Mouse (Mus musculus) limb, embryonic 12.5 days (tissue): ENCODE data around the gene Itga7. TPM values are rescaled to one million over a fixed set of nuclear protein-coding genes. Genes with fewer than 3 reads are reported as not detected.

Source experiments
- ATAC-seq: fragments of 200-750 bp; cut with Nextera tagmentation; 2 replicates; pipeline ENCODE4 v1.8.0; 2017; ENCODE audit warnings: low read depth, moderate TSS enrichment; ENCODE audit not compliant: insufficient number of reproducible peaks, insufficient read depth, low FRiP score, low TSS enrichment
- H3K27ac ChIP-seq: fragments of 300-500 bp; sonication (generic); 2 replicates; pipeline ENCODE4 v1.5.1; 2016; ENCODE audit warnings: mild to moderate bottlenecking, moderate library complexity
- H3K27me3 ChIP-seq: fragments of 300-500 bp; sonication (generic); 2 replicates; pipeline ENCODE4 v1.6.1; 2016; ENCODE audit warnings: mild to moderate bottlenecking, moderate library complexity
- H3K36me3 ChIP-seq: fragments of 300-500 bp; sonication (generic); 2 replicates; pipeline ENCODE4 v1.6.1; 2016; ENCODE audit warnings: mild to moderate bottlenecking, moderate library complexity
- H3K4me1 ChIP-seq: fragments of 300-500 bp; sonication (generic); replicated peaks from 2 replicates; pipeline ENCODE4 v1.6.1; 2016
- H3K4me2 ChIP-seq: fragments of 300-500 bp; sonication (generic); 2 replicates; pipeline ENCODE4 v1.6.1; 2016; ENCODE audit warnings: mild to moderate bottlenecking, moderate library complexity
- H3K4me3 ChIP-seq: fragments of 300-500 bp; sonication (generic); replicated peaks from 2 replicates; pipeline ENCODE4 v1.5.1; 2016; ENCODE audit warnings: mild to moderate bottlenecking
- H3K9ac ChIP-seq: fragments of 300-500 bp; sonication (generic); replicated peaks from 2 replicates; pipeline ENCODE4 v1.6.1; 2016; ENCODE audit warnings: mild to moderate bottlenecking, moderate library complexity
- H3K9me3 ChIP-seq: fragments of 300-500 bp; sonication (generic); 2 replicates; pipeline ENCODE4 v1.6.1; 2016; ENCODE audit warnings: mild to moderate bottlenecking, moderate library complexity
- WGBS: fragments of 180-500 bp; shearing (Covaris S2); methylation state at CpG from one replicate; pipeline ENCODE4 v1.1.7; 2016; 5-methylcytosine and 5-hydroxymethylcytosine counted together
- polyA plus RNA-seq: library from polyadenylated mRNA; unstranded; fragments of >200 nt; fragmentation: Nextera tagmentation; extraction: Ambion mirVana; gene quantifications from 2 replicates; pipeline ENCODE4 v1.2.1, GENCODE M21; 2016

Gene Itga7
- polyA plus RNA-seq, 1 experiment from 2014 or later, result 1.7 TPM

DNA sequence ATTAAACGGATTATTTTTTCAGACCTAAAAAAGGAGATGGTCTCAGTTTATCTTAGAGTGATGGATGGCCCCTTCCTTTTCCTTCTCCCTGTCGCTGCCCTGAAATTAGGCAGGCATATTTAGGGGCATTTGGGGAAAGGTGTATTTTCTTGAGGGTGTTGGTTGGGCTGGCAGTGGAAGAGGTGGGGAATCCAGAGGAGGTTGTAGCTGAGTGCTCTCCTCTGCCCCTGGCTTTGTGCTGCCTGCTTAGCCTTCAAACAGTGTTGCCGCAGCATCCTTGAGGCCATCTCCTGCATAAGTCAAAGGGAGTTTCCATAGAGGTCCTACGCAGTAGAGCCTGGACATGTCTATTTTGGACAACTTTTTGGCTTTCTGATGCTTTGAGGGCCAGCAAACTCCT is 20.8 kb upstream of the Itga7 start:
- Histone ChIP-seq H3K4me3 (0 out of 2 replicates have a peak overlapping the region, but pooled peaks have one; percentile 3), H3K4me2 (no peak overlapping the region), H3K4me1 (peaks cover 35% of the 10 kb centered on the region), H3K27ac (peak overlapping the region; percentile 50; the same call in 1 of the 2 replicates), H3K36me3 (peaks cover 61% of the 10 kb centered on the region), H3K27me3 (no peaks in the 10 kb centered on the region), H3K9ac (no peak overlapping the region), H3K9me3 (no peaks in the 10 kb centered on the region)
- WGBS, result 84% methylated on average over 4 of the region's 4 CpGs
- no peak for ATAC-seq

DNA sequence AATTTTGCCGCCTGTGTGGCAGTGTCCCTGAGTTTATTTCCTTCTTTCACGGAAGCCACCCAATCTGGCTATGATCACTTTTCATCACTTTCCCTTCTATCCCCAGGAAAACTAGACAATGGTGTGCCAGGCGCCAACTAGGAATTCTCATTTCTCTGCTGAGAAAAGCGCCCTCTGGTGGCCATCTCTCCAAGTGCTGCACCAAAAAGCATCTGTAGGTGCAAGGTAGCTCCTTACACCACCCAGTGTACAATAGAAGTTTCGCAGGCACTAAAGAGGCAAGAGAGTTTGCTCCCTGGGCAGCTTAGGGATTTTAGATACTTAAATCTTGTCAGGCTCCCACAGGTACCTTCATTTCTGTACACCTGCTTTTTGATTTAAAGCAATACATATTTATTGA is 20.4 kb upstream of the Itga7 start:
- H3K4me3 ChIP-seq, result no peak overlapping the region
- WGBS, result 8% methylated on average over 5 of the region's 5 CpGs
- H3K27ac ChIP-seq, result peak overlapping the region; percentile 50; the same call in 1 of the 2 replicates
- ATAC-seq, result no peak
- no peak overlapping the region for H3K4me2 ChIP-seq
- H3K4me1 ChIP-seq, result peaks cover 35% of the 10 kb centered on the region
- no peak overlapping the region for H3K9ac ChIP-seq
- H3K27me3 ChIP-seq, result no peaks in the 10 kb centered on the region
- H3K9me3 ChIP-seq, result no peaks in the 10 kb centered on the region
- peaks cover 66% of the 10 kb centered on the region for H3K36me3 ChIP-seq

DNA sequence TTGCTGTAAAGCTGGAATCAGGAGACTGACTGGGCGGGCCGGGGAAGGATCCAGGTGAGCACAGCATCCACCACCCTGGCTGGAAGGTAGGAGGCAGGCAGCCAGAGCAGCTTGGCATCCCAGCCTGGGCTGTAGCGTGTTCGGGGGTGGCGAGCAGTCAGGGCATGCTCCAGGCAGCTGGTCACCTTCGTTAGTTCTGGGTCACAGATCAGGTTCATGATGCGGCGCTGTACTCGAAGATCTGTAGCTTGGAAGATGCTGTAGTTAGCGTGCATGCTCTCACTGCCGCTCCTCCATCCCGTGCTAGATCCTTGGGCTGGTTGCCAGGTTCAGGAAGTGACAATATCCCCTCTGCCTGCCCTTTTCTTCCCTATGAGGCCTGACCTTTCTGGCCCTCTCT is 19.9 kb upstream of the Itga7 start:
- Histone ChIP-seq H3K4me2 (no peak overlapping the region), H3K27ac (no peak overlapping the region), H3K9me3 (no peaks in the 10 kb centered on the region), H3K27me3 (no peaks in the 10 kb centered on the region), H3K36me3 (peaks cover 70% of the 10 kb centered on the region), H3K4me3 (no peak overlapping the region), H3K4me1 (peaks cover 33% of the 10 kb centered on the region), H3K9ac (no peak overlapping the region)
- ATAC-seq, result no peak
- WGBS, result 91% methylated on average over 12 of the region's 12 CpGs

DNA sequence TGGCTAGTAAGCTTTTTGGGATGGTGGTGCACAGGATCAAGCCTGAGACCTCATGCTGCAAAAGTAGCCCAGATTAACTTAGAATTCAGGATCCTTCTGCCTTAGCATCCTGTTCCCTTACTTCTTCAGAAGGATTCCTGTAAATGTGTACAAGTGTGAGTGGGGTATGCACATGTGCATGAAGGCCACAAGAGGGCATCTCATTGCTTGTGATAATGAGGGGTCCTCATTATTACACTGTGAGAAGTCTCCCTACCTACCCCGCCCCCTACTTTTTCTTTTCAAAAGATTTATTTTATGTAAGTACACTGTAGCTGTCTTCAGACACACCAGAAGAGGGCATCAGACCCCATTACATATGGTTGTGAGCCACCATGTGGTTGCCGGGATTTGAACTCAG is 18.1 kb upstream of the Itga7 start:
- H3K9ac ChIP-seq, result no peak overlapping the region
- 90% methylated on average over 2 of the region's 2 CpGs for WGBS
- no peak for ATAC-seq
- H3K9me3 ChIP-seq, result no peaks in the 10 kb centered on the region
- no peaks in the 10 kb centered on the region for H3K27me3 ChIP-seq
- peaks cover 34% of the 10 kb centered on the region for H3K4me1 ChIP-seq
- H3K36me3 ChIP-seq, result peaks cover 75% of the 10 kb centered on the region
- no peak overlapping the region for H3K27ac ChIP-seq
- no peak overlapping the region for H3K4me3 ChIP-seq
- no peak overlapping the region for H3K4me2 ChIP-seq

DNA sequence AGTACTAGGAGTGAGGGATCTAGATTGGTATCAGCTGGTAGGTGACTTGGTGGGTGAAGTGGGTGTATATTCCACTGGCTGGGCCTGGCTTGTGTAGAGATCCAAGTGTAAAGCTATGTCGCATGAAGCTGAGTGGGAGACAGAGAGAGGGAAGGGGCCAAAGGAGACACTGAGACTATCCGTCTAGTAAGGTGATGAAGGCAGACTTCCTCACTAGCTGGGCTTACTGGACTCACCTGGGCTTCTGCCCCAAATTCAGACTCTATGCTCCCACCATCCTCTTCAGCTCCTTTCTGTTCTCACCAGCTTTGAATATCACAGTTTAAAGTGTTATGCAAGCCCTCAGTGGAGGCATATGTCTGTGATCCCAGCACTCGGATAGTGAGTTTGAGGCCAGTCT is 17.0 kb upstream of the Itga7 start:
- no peak overlapping the region for H3K4me3 ChIP-seq
- H3K9me3 ChIP-seq, result no peaks in the 10 kb centered on the region
- H3K27me3 ChIP-seq, result no peaks in the 10 kb centered on the region
- H3K9ac ChIP-seq, result no peak overlapping the region
- 89% methylated on average over 3 of the region's 3 CpGs for WGBS
- peaks cover 35% of the 10 kb centered on the region for H3K4me1 ChIP-seq
- peaks cover 68% of the 10 kb centered on the region for H3K36me3 ChIP-seq
- no peak for ATAC-seq
- H3K27ac ChIP-seq, result no peak overlapping the region
- H3K4me2 ChIP-seq, result no peak overlapping the region

DNA sequence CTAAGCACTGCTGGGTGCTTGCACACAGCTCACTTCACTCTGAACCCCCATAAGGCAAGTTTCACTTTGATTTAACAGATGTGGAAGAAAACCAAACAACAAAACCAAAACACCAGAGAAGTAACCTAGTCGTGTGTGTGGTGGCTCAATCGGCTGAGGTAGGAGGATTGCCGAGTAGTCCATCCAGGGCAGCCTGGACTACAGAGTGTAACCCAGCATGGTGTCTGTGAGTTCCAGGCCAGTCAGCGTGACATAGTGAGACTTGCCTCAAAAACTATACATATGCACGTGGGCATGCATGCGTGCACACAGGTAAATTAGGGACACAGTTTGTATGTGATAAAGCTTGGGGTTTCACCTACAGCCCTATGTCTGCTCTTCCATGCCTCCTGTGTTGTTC is 16.2 kb upstream of the Itga7 start:
- no peak overlapping the region for H3K4me2 ChIP-seq
- peaks cover 60% of the 10 kb centered on the region for H3K36me3 ChIP-seq
- no peak overlapping the region for H3K9ac ChIP-seq
- H3K27me3 ChIP-seq, result no peaks in the 10 kb centered on the region
- H3K4me3 ChIP-seq, result no peak overlapping the region
- no peak overlapping the region for H3K27ac ChIP-seq
- WGBS, result 89% methylated on average over 6 of the region's 6 CpGs
- H3K4me1 ChIP-seq, result peaks cover 36% of the 10 kb centered on the region
- ATAC-seq, result no peak
- H3K9me3 ChIP-seq, result no peaks in the 10 kb centered on the region

DNA sequence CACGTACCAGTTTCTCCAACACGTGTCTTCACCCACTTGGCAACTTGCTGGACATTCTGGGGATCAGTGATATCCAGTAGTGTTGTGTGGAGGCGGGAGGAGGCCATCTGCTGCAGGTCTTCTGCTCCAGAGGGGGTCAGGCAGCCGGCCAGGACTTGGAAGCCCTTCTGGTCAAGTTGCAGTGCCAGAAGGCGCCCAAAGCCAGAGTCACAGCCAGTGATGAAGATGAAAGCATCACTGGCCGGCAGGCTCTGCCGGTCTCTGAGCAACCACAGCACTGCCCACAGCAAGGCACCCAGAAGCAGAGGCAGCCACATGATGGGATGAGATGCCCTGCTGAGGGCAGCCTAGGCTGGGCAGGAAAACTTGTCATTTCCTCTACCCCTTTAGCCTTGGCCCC is 15.4 kb upstream of the Itga7 start:
- H3K9ac ChIP-seq, result no peak overlapping the region
- ATAC-seq, result no peak
- H3K4me3 ChIP-seq, result no peak overlapping the region
- H3K9me3 ChIP-seq, result no peaks in the 10 kb centered on the region
- H3K27me3 ChIP-seq, result no peaks in the 10 kb centered on the region
- H3K4me2 ChIP-seq, result no peak overlapping the region
- WGBS, result 74% methylated on average over 7 of the region's 7 CpGs
- peaks cover 34% of the 10 kb centered on the region for H3K4me1 ChIP-seq
- H3K36me3 ChIP-seq, result peaks cover 58% of the 10 kb centered on the region
- no peak overlapping the region for H3K27ac ChIP-seq

DNA sequence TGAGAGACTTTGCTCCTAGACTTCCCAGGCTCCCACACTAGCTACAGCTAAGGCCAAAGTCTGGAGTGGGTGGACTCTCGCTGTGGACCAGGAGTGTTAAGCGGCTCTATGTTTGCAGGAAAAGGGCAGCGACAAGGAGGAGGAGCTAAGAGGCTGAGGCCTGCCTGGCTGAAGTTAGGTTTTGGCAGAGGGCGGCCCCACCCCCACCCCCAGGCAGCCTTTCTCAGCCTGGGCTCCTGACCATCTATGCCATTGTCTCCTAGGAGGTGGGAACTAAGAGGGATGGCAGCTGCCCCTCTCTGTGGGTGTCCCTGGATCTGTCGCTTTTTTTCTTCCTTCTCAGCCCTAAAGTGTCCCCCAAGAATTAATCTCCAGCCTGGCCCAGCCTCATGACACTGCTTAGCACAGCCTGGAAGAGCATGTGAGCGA is 14.4 kb upstream of the Itga7 start:
- Histone ChIP-seq H3K4me3 (no peak overlapping the region), H3K27ac (peak overlapping the region; percentile 50; the same call in 1 of the 2 replicates), H3K4me1 (peaks cover 36% of the 10 kb centered on the region), H3K4me2 (no peak overlapping the region), H3K9me3 (no peaks in the 10 kb centered on the region), H3K9ac (peak overlapping the region; percentile 4; the same call in 1 of the 2 replicates), H3K36me3 (peaks cover 48% of the 10 kb centered on the region), H3K27me3 (0 out of 2 replicates have a peak, but pooled peaks cover 2% of the 10 kb centered on the region)
- no peak for ATAC-seq
- 29% methylated on average over 6 of the region's 6 CpGs for WGBS

DNA sequence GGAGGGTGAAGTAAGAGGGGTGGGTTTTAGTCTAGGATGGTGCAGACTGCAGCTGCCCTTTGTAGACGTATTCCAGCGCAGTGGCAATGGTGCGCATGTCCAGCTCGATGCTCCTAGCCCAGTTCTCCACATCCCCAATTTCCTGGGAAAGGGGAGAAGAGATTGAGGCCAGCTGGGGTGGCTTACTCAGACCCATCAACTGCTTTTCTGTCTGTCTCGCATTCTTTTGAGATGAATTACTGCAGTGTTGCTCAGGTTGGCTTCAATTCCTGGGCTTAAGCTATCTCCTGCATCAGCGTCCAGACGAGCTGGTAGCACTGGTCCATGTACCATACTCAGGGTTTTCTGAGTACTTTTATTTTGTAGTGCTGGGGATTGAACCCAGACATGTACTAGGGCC is 13.7 kb upstream of the Itga7 start:
- no peak overlapping the region for H3K4me3 ChIP-seq
- H3K4me2 ChIP-seq, result no peak overlapping the region
- peaks cover 36% of the 10 kb centered on the region for H3K4me1 ChIP-seq
- ATAC-seq, result no peak
- no peak overlapping the region for H3K27ac ChIP-seq
- H3K9ac ChIP-seq, result no peak overlapping the region
- WGBS, result 83% methylated on average over 7 of the region's 7 CpGs
- H3K9me3 ChIP-seq, result no peaks in the 10 kb centered on the region
- H3K27me3 ChIP-seq, result 0 out of 2 replicates have a peak, but pooled peaks cover 3% of the 10 kb centered on the region
- peaks cover 41% of the 10 kb centered on the region for H3K36me3 ChIP-seq

DNA sequence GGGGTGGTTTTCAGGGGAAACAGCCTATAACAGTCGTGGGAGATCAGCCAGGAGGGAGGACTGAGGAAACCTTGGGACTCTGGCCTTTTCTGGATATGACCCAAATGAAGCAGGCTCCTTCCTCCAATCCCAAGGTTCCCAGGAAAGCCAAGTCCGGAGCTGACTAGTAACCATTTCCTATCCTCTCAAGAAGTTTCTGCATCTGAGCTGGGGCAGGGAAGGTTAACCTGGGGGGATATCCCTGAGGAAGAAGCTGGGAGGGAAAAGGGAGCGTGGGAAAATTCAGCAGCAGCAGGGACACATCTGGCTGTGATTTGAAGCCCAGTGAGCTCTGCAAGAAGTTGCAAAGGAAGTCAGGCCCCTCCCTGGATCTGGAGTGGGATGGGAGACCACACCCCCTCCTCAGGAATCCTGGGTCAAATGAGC is 12.9 kb upstream of the Itga7 start:
- no peak overlapping the region; the same call in 1 of the 2 replicates for H3K4me2 ChIP-seq
- 0 out of 2 replicates have a peak, but pooled peaks cover 3% of the 10 kb centered on the region for H3K27me3 ChIP-seq
- ATAC-seq, result no peak
- H3K9ac ChIP-seq, result no peak overlapping the region
- H3K4me3 ChIP-seq, result no peak overlapping the region
- peaks cover 33% of the 10 kb centered on the region for H3K36me3 ChIP-seq
- no peaks in the 10 kb centered on the region for H3K9me3 ChIP-seq
- H3K4me1 ChIP-seq, result peaks cover 36% of the 10 kb centered on the region
- 47% methylated on average over 3 of the region's 3 CpGs for WGBS
- H3K27ac ChIP-seq, result peak overlapping the region; percentile 41; the same call in 1 of the 2 replicates

DNA sequence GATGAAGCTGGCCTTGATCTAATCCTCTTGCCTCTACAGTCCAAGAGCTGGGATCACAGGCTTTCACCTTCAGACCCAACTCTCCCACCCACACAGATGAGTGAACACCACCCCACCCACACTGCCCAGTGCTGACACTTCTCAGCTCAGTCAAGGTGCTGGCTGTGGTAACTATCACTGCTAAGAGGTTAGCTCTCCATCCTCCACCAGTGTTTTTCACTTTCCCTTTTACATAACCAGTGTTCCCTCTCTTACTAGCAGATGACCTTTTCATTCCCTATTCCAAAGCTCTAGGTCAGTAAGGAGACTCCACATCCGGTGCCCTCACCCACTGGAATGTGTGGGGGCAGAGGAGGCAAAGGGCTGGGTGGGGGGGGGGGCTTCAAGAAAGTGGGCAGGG is 12.4 kb upstream of the Itga7 start:
- peak overlapping the region; percentile 41; the same call in 1 of the 2 replicates for H3K27ac ChIP-seq
- H3K4me2 ChIP-seq, result no peak overlapping the region; the same call in 1 of the 2 replicates
- no peak for ATAC-seq
- H3K9ac ChIP-seq, result no peak overlapping the region
- no peaks in the 10 kb centered on the region for H3K9me3 ChIP-seq
- H3K4me1 ChIP-seq, result peaks cover 36% of the 10 kb centered on the region
- no peak overlapping the region for H3K4me3 ChIP-seq
- peaks cover 29% of the 10 kb centered on the region for H3K36me3 ChIP-seq
- H3K27me3 ChIP-seq, result 0 out of 2 replicates have a peak, but pooled peaks cover 3% of the 10 kb centered on the region
- WGBS, result 36% methylated on average over 1 of the region's 1 CpGs
